ENCODE assay signal across 11 mouse cellular contexts in genomic region chr9:95167806-95168205, GRCm38 (mm10).
"Had no signal": no experiment of that assay in that cellular context is flagged by ENCODE, and none has a peak within 500 bp of the region (broad histone marks: within the 10 kb centered on the region; RNA-seq: fewer than 3 reads in every experiment).

No protein-coding gene starts in this region.

- H3K4me1 ChIP-seq: neural tube, embryonic 13.5 days; neural tube, embryonic 15.5 days; stomach, embryonic 15.5 days had no signal

- H3K9me3 ChIP-seq: neural tube, embryonic 13.5 days; neural tube, embryonic 15.5 days; stomach, embryonic 15.5 days had no signal

- DNase-seq: spleen, adult 18-20 months; thymus, adult 18-20 months; thymus, adult 2 months; thymus, postnatal 14 days; thymus, postnatal 25 days; thymus, postnatal 36 days; thymus, postnatal 4 days had no signal

- H3K27me3 ChIP-seq: neural tube, embryonic 13.5 days; neural tube, embryonic 15.5 days; stomach, embryonic 15.5 days had no signal

- H3K4me2 ChIP-seq: neural tube, embryonic 13.5 days; neural tube, embryonic 15.5 days; stomach, embryonic 15.5 days had no signal

- H3K9ac ChIP-seq: neural tube, embryonic 13.5 days; neural tube, embryonic 15.5 days; stomach, embryonic 15.5 days had no signal

- H3K27ac ChIP-seq: neural tube, embryonic 13.5 days; neural tube, embryonic 15.5 days; stomach, embryonic 15.5 days; stomach, postnatal 0 days had no signal

- H3K4me3 ChIP-seq: neural tube, embryonic 13.5 days; neural tube, embryonic 15.5 days; stomach, embryonic 15.5 days had no signal

- H3K36me3 ChIP-seq: neural tube, embryonic 13.5 days; neural tube, embryonic 15.5 days; stomach, embryonic 15.5 days had no signal
